Mouse (Mus musculus) kidney, postnatal 14 days (tissue): ENCODE data around the gene Hist1h1d.
A peak's percentile ranks its signal among the peaks of the same experiment; 100 is the strongest.

Experiments
- DNase-seq: peaks from one replicate; pipeline ENCODE4 v3.0.0; 2022; ENCODE audit warnings: mixed read lengths

The Hist1h1d gene

DNA sequence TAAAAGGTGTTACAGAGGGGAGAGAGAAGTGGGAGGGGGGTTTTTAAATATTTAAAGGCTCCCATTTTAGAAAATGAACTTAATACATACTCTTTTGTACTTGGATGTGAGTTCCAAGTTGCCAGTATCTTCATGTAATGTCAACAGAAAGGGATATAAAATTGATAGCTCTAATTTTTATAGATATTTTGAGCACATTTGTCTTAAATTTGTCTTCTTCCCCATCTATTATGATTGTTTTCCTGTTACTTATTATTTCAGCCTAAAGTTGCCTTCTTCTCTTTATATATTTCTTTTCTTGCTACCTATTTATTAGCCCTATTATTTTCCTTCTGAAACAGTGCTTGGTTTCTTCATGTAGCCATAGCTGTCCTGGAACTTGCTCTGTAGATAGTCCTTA, at the start of gene Hist1h1d:
Hist1h1d (plus strand) TSS at position 301 of the 400 bp plus-strand sequence.
- DNase-seq = no peak

DNA sequence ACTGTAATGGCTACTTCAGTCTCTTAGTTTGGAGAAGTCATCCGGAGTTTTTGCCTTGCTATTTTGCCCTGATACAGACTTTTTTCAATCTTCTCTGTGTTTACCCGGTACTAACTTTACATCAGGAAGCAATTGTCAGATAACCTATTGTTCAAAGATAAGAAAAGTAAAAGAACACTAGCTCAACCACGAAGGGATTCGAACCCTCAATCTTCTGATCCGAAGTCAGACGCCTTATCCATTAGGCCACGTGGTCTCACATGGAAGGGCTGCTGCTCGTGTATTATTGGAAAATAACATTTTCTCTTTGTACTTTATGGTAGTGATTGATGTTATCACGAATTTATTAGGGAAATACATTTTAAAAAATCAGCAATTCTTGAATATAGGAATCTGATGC, 49.3 kb upstream of the Hist1h1d start:
- DNase-seq = no peak

DNA sequence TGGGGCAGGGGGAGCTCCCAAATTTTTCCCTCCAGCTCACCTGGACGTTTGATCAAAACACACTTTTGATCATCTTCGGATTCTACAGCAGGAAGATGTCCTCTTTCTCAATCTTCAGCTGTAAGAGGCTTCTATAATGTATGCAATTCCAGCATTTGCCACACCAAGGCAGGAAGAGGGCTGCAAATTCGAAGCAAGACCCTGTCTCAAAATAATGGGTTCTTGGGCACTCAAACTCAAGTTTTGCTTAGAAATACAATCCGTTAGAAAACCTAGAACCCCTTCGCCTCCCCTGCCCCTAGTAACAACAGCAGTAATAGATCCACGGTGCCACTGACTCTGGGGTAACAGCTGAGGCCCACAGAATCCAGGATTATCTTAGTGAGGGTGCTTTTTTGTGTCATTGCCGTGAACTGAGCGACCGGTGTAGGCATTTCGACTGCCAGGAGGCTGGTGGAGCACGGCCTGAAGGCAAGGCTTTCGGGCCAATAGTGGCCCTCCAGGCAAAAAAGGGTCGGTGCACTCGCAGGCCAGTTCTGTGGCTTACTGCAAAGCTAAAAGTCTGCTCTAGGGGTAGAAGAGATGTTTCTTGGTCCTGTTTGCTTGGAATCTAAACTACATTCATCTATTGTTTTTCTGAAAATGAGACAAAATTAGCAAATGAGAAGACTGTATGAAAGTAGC, 47.3 kb upstream of the Hist1h1d start:
- DNase-seq = no peak

DNA sequence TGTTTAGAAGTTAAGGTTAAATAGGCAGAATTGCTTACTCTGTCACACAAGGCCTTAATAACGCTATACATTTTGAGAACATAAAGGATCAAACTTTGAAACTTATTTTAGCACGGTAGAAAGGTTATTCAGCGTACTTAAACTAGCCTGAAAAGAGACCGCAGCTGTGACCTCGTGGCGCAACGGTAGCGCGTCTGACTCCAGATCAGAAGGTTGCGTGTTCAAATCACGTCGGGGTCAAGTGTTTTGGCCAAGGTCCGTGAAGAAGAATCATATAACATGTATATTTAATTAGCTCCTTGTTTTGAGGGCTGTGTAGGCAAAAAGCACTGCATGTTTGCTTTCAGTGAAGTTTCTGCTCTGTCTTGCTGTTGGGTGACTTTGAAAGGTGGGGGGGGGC, 46.7 kb upstream of the Hist1h1d start:
- DNase-seq = no peak

DNA sequence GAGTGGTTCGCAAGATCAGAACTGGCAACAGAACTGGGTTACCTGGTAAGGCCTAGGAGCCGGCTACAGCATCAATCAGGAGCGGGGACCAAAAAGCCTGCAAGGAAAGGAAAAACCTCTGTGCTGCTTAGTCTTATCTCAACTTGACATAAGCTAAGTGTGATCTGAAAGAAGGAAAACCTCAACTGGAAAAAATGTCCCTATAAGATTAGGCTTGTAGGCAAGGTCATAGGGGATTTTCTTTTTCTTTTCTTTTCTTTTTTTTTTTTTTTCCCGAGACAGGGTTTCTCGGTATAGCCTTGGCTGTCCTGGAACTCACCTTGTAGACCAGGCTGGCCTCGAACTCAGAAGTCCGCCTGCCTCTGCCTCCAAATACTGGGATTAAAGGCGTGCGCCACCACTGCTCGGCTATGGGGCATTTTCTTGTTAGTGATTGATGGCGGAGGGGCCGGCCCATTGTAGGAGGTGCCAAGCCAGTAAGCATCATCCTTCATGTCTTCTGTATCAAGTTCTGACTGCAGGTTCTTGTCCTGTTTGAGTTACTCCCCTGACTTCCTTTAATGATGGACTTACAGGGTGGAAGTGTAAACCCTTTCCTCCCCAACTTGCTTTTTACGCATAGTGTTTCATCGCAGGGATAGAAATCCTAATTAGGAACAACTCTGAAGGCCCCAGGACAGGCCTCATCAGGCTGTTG, 46.1 kb upstream of the Hist1h1d start:
- DNase-seq = no peak

DNA sequence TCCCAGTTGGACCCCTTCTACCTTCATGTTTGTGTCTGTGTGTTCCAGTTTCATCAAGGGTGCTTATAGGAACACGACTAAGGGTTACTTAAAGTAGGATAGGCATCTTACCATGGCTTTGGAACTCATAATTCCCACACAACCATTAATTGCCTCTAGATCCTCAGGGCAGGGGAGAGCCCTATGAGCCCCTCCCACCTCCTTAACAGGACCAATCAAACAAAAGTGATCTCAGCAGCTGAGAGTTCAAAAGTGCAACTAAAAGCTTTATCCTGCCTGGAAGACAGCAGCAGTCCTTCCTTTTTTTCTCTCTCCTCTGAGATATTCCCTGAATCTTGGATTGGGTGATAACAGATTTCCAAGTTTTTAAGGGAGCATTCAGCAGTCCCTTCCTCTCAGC, 42.9 kb upstream of the Hist1h1d start:
- DNase-seq = no peak

DNA sequence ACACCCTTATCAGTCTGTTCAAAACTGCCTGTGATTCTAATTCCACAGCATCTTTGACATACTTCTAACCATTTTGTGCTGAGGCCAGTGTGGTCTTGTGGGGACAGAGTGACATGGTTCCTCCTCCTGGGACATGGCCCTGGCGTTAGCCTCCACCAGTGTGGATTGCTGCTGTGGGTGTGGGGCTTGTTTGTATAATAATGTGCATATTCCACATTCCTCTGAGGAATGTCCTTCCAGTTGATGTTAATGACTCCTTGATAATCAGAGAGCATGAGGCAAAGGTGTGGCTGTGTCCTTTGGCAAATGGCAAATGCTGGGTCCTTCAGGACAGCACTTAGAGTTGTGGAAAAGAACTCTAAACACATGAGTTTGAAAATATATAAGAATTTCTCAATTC, 39.5 kb upstream of the Hist1h1d start:
- DNase-seq = no peak

DNA sequence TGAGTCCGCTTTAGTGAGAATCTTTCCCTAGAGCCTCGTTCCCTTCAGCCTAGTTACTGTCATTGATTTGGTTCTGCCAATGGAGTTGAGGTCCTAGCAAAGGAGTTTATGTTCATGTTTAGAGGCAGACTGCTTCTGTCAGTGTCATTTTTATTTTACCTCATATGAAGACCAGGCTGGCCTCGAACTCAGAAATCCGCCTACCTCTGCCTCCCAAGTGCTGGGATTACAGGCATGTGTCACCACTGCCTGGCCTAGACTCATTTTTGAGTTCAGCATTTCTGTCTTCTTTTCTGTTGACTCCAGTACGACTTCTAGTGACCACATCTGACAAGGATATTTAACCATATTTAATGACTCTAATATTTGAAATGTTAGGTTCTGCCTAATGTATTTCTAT, 37.8 kb upstream of the Hist1h1d start:
- no peak for DNase-seq

DNA sequence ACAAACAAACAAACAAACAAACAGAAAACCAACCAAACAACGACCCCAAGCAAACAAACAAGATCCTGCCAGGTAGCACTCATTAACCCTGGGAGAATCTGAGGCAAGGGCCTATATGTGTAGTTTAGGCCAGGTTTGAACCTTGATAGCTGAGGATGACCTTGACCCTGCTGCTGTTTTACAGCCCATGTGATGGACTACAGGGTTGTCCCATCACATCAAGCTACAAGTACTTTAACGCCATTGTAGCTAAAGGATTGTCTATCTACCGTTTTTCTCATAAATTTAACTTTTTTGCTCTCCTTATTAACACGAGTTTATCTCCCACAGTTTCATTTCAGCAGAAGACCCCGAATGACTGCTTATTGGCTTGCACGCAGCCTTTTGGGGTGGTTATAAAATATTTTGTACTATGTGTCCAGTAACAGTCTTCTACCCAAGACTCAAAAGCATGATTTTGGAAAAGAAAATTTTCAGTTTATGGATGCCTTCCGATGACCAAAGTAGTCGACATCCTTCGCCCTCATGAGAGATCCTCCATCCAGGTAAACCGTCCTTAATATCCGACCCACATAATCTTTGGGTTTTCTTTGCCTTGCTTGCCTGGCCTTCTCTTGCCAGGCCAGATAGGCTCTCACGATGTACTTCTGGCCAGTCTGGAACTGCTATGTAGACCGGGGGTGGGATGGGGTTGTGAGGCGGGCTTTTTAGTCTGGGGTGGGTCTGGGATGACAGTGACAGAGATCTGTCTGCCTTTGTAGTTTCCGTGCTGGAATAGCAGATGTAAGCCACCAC, 37.0 kb upstream of the Hist1h1d start:
- no peak for DNase-seq

DNA sequence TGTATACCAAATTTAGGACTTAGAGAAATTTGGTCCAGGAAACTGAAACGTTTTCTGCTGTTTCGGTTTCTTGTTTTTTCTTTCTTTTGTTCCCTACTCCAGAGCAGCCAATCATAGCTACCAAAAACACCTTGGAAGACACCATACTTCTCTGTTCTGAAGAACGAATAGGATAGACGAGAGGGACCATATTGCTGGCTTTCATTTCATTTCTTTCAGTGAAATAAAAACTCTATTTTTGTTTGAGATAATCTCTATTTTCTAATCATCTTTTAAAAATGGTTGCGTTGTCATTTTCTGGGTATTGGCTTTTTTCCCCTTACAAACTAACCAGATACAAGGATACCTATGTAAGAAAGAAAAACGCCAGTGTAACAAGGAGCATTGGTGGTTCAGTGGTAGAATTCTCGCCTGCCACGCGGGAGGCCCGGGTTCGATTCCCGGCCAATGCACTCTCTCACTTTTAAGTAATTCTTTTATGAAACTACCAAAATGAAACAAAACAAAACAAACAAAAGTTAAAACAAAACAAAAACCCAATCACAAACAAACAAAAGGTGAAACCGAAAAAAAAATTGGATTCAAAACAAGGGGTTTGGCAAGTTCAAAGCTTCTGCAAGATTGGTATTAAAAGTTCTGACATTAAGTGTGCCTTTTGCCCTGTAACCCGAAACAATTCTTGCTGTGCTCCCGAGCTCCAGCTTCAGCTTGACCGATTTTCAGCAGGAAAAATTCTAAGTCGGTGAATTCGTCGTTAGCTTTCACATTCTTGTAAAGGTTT, 36.0 kb upstream of the Hist1h1d start:
- peak; percentile 87 for DNase-seq

DNA sequence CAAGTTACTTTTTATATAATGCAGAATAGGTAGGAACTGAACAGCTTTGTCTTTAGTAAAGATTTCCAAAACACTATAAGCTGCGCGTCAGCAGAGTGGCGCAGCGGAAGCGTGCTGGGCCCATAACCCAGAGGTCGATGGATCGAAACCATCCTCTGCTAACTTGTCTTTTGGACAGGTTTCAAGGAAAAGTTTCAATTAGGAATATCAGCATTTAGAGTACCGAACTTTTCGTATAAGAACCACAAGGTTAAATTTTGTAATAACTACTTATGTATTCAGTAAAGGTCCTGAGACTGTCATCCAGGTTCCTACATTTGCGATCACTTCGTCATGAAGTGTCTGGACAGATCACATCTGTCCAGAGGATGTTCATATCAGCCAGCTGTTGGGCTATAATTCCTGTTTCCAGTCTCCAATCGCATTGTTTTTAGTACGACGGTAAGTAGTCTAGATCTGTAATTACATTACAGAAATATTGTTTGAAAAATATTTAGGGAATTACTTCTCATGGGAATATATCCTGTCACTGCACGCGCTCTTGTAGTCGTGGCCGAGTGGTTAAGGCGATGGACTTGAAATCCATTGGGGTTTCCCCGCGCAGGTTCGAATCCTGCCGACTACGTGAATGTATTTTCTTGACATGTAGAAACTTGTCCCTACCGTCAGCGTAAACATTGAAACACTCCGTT, 35.3 kb upstream of the Hist1h1d start:
- DNase-seq = peak; percentile 92

DNA sequence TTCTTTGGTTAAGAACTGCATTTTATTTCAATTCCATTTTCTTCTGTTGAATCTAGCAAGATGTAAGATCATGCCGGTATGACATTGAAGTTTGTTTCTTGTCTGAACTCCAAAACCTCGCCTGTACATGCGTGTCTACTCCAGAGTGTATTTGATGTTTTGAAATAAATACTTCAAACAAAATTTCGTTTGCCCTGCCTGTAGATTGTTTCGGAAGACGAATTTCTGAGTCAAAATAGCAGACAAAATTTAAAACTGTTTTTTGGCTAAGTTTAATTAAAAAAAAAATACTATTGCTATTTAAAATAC, 34.8 kb upstream of the Hist1h1d start:
- DNase-seq = no peak

DNA sequence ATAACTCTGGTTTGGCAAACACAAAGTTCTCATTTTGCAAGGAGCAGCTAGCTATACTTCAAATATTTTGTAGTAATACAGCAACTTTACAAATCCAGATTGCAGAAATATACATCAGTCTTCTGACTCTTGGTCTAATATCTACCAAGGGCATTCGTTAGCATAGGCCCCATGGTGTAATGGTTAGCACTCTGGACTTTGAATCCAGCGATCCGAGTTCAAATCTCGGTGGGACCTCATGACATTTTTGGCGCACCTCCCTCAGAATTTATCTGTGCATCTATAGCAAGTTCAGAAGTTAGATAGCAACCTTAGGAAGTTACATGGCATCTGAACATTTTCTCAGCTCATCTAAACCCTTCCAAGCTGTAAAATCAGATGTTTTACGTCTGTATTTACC, 34.2 kb upstream of the Hist1h1d start:
- peak; percentile 86 for DNase-seq

DNA sequence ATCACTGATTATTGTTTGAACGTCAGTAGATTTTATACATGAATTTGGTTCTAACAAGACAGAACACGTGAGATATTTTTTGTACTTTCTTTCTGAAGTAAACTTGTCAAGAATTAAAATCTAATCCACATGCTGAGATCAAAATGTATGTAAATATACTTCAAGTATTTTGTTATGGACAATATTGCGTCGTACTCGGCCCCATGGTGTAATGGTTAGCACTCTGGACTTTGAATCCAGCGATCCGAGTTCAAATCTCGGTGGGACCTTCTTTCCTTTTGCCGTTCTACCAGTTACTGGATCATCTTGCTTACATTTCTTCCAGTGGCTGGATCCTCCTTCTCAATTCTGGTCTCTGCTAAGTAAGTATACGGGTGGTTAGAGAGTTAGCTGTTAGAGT, 33.6 kb upstream of the Hist1h1d start:
- DNase-seq = peak; percentile 84

DNA sequence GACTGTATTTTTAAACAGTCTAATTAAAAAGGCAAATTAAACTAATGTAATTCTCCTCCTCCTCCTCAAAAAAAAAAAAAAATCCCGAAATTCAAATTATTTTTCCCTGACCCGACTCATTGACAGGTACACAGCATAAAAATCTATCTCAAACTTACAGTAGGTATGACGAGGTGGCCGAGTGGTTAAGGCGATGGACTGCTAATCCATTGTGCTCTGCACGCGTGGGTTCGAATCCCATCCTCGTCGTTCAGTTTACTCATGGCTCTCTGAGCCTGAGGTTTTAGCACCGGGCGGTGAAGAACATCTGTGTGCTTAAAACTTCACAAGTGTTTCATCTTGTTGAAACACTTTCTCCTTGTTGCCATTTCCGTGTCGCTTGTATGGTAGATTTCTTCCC, 31.4 kb upstream of the Hist1h1d start:
- peak; percentile 82 for DNase-seq

DNA sequence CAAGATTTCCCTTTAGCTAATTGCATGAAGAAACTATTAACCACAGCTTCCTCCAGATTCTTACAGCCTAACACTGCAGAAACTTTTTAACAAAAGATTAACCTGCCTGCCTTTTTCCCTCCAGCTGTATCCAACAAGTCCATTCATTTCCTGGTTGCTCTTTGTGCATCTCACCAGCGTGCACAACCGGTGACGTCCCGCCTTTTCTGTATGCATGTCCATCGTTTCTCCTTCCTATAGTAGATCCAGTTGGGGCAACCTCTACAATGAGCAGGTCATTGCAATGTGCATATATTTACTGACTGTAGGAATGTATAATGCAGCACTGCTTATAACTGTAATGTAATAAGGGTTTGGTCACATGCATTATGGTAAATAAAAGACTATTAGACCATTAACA, 29.1 kb upstream of the Hist1h1d start:
- no peak for DNase-seq

DNA sequence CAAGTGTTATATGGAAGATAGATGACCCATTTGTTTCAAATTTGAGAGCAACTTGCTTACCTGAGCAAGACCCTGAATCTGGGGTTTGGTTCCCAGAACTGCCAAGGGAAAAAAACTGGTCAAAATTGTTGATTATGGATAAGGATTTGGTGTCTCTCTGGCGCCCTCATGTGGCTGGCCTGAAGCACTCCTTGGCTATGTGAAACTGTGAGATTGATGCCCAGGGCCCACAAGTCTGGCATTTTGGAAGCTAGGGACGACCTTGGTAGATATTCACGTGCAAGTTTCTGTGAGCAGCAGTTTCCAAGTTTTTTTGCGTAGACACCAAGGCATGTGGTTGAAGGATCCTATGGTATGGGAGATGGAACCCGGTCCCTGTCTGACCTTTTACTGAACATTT, 28.4 kb upstream of the Hist1h1d start:
- DNase-seq = peak; percentile 65

DNA sequence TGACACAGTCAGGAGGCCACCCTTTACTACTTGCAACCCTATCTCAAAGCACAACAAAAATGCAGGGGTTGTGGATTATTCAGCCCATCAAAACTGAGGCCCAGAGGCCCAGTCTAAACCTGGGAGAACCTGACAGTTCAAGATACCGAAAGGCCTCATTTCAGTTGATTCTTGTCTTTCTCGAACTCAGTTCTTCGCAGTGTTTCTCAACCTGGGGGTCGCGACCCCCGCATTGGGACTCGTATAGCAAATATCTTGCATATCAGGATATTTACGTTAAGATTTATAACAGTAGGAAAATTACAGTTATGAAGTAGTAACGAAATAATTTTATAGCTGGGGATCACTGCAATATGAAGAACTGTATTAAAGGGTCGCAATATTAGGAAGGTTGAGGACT, 27.2 kb upstream of the Hist1h1d start:
- no peak for DNase-seq

DNA sequence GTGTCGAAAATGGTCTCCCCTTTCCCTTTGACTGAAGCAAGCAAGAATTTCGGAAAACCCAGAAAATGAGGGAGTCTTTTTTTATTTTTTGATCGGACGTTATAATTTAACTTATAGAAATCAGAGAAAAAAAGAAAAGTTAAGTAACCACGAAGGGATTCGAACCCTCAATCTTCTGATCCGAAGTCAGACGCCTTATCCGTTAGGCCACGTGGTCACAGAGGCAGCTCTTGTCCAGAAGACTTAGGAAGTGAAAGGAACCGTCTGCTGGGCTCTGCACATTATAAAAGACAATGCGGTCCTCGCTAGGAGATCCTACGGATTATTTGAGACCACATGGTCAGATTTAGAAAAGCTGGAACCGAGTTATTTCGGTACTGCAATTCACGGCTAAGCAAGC, 26.8 kb upstream of the Hist1h1d start:
- DNase-seq = peak; percentile 93

DNA sequence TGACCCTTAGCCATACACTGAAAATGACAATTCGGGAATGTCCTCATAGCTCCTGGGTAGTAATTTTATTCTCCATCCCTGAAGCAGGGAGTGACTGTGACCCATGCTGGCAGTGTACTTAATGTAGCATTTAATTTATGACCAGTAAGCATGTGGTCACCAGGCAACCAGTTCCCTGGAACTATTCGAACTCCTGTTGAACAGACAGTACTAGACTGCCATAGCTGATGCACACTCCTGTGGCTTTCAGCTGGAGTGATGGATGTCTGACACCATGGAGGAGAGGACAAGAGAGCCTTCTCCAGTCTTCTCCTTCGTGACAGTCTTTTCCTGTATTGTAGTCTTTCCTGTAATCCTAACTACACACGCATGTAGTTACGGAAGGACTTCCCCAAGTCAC, 24.1 kb upstream of the Hist1h1d start:
- DNase-seq = peak; percentile 29

DNA sequence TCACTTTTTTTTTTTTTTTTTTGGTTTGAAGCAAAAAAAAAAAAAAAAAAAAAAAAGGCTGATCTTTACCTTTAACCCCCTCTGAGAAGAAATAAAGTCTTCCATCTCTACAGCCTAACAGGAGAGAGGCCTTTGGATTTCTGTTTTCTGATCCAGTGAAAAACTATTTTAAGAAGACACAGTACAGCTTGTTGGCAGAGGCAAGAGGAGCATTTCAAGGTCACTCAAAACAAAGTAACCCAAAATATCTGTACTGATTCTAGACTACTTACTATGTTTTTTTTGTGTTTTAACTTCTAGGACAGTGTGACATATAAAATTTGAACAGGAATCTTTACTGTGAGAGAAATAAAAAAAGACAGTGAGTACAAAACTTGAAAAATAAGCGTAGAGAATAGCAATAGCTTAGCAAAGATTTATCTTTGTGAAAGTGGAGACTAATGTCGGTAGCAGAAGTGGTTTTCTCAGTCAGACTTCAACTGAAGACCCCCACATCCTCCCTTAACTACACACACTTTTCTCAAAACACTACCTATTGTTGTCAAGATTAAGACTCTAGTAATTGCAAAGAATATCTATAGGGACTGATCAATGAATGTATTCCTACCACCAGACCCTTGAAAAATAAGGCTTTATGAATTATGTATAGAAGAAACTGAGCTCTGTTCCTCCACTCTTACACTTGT, 23.4 kb upstream of the Hist1h1d start:
- no peak for DNase-seq
